Mouse (Mus musculus) embryo, embryonic 10.5 days (tissue): ENCODE measurements around the gene Fbxo3.
"Not testable (repeated sequence)": the region's sequence is repeated elsewhere in the genome, so short reads cannot be mapped to it uniquely, and the experiment has no call there.

ENCODE experiments used
- DNase-seq: peaks from one replicate; pipeline ENCODE4 v3.0.0-alpha.2; 2015; ENCODE audit warnings: low spot score

Gene Fbxo3

DNA sequence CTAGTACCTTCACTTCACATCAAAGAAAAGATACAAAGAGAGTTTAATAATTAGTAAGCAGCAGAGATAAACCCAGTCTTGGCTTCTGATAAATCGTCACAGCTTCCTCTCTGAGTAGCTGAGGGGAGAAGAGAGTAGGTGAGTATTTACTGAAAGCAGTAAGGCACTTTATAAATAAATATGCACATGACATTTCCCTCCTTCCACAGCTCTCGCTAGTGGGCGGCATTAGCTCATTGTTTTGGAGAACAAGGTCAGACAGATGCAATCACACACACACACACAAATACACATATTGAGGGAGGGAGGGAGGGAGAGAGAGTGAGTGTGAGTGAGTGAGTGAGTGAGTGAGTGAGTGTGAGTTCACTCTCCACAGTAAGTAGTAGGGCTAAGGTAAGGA is 8.8 kb downstream of the Fbxo3 start:
- DNase-seq: no peak

DNA sequence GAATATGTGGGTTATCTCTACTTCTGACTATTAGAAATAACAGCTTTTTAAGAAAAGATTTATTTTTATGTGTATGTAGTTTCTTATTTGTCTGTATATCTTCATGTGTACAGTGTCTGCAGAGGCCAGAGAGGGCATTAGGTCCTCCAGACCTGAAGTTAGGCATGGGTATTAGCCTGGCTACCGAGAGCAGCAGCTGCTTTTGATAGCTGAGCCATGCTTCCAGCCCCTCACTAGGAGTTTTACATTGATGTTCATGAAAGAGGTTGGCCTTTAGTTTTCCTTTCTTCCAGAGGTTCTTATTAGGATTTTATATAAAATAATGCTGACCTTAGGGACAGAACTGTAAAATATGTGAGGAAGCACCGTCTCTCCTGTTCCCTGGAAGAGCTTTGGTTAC is 10.7 kb downstream of the Fbxo3 start:
- no peak for DNase-seq

DNA sequence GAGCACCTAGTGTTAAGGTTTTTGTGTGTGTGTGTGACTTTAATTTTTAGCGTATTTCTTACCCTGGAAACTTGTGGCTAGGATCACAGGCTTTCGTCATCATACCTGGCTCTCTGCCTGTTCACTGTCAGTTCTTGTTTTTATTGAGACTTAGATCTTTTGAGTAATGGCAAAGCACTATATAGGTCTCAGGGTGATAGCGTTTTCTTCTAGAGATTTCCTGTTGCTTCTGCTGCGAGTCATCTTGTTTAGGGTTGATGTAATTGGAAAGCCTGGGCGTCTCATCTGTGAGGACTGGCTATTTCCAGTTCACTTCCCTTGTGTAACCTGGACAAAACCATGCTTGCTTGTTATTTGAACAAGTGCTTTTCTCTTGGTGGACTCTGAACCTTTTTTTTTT is 14.1 kb downstream of the Fbxo3 start:
- no peak for DNase-seq

DNA sequence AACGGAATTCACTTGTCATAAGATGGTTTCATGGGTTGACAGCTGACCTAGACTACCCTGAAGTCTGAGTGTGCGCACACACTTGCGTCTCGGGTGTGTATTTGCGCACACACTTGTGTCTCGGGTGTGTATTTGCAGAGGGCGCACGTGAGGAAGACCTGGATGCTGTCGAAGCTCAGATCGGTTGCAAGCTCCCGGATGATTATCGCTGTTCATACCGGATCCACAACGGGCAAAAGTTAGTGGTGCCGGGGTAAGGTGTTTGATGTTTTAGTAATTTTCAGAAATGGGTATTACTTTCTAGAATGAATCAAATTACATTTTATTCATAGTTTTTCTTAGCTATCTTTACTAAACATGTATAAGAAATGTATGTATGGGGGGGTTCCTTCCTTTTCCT is 15.2 kb downstream of the Fbxo3 start:
- no peak for DNase-seq

DNA sequence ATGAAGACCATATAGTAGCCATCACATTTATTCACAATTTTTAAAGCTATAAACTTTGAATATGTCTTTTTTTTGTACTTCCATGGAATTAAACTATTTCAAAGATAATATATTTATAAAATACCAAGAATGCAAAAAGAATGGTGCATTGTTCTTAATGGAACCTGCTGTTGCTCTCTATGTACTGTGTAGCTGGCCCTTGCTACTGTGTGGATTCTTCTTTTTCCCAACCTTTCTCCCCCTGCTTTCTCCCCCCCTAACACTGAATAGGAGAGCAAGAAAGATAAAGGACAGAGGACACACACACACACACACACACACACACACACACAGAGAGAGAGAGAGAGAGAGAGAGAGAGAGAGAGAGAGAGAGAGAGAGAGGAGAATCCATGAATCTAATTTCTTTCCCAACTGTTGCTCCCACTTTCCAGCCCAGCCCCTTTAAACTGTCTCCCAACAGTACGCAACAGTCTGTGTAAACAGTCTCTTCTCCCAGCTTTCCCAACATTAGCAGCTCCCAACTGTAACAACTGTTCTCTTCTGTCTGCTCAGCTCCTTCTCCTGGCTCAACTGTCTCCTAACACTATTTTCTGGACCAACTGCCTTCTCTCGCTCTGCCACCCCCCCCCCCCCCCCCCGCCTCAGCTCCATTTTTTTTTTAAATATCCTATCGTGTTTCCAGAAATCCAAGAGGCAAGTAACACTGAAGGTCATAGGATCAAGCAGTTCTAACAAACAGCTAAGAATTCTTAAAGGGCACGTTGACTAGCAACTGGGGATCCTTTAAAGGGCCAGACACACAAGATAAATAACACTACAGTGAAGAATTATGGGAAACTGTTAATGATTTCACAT is 16.3 kb downstream of the Fbxo3 start:
- peak; percentile 28 for DNase-seq

DNA sequence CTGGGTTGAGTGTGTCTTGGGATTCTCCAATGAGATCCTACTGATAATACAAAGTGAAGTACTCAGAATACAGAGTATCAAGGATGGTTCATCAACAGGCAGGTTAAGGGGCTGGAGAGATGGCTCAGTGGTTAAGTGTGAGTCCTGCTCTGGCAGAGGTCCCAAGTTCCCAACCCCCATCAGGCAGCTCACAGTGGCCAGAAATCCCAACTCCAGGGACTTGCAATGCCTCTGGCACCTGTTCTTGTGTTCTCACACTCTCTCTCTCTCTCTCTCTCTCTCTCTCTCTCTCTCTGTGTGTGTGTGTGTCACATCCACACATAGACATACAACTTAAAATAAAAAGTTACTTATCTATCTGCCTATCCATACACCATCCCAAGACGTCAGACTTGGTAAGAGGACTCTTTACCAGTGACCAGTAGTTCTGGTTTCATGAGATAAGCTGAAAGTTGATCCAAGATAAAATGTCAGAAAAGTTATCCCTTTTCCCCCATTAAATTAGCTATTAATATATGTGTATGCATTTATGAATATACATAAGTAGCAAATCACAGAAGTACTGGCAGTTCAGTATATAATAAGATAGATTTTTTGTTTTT is 17.1 kb downstream of the Fbxo3 start:
- DNase-seq: no peak

DNA sequence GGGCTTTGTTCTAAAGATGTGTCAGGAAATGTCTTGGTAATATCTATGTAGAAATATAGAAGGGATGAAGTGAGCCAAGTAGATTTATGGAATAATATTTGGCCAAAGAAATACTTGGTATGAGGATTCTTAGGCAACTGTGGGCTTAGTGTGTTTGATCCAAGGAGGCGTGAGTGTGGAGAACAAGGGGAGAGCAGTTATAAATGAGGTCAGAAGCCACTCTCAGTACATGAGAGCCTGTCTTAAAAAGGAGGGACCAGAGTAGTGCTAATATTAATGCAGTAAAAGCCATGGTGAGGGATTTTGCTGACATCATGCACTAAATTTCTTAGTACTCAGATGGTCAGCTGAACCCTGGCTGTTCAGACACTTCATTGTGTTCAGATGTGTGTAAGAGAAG is 30.9 kb downstream of the Fbxo3 start:
- no peak for DNase-seq

DNA sequence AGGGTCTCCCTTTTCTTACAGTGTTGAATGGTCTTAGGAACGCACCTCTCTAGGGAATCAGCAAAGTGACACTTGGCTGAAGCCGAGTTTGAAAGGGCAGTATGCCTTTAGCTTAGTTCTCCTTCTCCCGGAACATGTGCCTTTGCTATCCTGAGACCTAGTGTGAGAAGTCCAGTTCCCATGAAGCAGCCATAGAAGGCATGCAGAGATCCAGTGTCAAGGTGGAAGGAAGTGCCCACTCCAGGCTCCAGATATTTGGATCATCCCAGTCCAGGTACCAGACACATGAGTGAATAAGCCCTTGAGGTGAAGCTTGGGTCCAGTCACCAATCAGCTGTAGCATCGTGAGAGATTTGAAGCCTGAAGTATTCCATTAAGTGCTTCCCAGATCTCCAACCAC is 31.4 kb downstream of the Fbxo3 start:
- DNase-seq: no peak

DNA sequence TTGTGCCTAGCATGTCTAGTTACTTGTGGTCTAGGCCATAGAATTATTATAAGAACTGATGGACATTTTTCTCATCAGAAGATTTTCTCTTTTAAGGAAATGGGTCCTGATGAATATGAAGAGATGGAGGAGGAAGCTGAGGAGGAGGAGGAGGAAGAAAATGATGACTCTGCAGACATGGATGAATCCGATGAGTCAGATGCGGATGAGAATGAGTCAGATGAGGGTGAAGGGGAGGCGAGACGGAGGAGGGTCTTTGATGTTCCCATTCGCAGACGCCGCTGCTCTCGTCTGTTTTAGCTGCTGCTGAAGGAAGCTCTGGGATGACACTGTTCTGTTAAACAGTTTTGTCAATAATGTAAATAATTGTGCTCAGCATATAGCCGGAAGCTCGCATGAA is 32.3 kb downstream of the Fbxo3 start:
- no peak for DNase-seq

DNA sequence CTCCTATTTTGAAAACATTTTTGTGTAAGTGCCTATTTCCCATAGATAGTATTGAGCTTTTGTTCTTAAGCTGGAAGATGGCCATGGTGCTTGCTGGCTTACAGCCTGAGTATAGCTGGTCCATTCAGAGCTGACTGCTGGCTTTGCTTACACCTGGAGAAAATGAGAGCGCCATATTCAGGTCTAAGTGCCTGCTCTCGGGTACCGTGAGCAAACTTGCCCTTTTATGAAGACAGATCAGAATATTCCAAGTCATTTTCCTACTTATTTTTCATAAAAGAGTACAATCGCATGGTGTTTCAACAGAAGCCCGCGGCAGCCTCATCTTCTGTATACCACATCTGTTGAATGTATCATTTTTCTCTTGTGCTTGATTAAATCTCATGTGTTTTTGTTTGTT is 33.5 kb downstream of the Fbxo3 start:
- DNase-seq: no peak

DNA sequence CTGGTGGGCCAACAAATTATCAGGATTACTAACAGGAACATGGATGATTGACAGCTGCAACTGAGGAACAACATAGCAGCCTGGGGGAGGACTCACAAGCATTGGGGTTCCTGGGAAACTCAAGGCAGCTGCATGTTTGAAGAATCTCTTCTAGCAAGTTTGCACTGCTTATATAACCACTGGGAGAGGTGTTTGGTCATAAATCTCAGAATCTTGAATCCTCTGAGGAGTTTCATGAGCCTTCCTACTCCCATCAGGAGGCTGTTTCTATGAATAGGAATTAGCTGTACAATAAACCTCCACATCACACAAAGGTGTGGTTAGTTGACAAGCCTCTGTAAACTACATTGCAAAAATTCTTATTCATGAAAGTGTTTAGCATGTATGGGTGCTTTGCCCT is 35.1 kb downstream of the Fbxo3 start:
- no peak for DNase-seq

DNA sequence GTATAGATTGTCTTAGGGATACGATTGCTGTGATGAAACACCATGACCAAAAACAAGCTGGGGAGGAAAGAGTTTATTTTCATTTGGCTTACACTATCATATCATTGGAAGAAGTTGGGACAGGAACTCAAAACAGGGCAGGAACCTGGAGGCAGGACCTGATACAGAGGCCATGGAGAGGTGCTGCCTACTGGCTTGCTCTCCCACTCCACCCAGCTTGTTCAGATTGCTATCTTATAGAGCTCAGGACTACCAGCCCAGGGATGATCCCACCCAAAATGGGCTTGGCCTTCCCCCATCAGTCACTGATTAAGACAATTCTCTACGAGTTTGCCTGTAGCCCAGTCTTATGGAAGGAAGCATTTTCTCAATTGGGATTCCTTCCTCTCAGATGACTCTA is 36.6 kb downstream of the Fbxo3 start:
- no peak for DNase-seq

DNA sequence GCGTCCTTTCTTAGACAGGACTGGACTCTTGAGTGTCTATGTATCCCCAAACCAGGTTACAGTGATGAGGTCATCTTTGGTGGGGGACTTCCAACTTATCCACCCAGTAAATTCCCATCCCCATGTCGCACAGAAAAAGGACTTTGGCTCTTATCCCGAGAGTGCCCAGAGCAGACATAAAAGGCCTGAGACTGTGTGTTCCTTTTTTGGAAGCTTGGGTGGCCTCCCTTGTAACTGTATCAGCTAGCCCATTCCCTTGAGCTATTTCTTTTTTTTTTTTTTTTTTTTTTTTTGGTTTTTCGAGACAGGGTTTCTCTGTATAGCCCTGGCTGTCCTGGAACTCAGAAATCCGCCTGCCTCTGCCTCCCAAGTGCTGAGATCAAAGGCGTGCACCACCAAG is 38.0 kb downstream of the Fbxo3 start, which contains the start of gene Gm10912:
Gm10912 (plus strand) TSS at position 301 of the 400 bp plus-strand sequence.
- DNase-seq: not testable (repeated sequence)

DNA sequence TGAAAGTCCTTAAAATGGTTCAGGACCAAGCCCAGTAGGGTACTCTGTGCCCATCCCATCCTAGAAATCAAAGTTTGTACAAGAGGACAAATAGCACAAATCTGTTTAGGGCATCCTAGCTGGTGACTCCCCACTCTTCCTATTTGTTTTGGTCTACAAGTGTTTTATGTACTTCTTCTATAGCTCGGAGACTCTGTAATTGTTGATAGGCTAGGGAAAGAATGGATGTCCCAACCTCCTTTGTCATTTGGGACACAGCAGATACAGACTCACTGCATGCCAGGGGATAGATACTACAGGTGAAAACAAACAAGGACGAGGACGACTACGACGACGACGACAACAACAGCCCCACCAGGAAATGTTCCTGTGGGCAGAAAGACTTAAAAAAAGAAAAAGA is 40.9 kb downstream of the Fbxo3 start, which contains the start of gene Gm10799:
Gm10799 (minus strand) TSS at position 101 of the 400 bp plus-strand sequence.
- not testable (repeated sequence) for DNase-seq

DNA sequence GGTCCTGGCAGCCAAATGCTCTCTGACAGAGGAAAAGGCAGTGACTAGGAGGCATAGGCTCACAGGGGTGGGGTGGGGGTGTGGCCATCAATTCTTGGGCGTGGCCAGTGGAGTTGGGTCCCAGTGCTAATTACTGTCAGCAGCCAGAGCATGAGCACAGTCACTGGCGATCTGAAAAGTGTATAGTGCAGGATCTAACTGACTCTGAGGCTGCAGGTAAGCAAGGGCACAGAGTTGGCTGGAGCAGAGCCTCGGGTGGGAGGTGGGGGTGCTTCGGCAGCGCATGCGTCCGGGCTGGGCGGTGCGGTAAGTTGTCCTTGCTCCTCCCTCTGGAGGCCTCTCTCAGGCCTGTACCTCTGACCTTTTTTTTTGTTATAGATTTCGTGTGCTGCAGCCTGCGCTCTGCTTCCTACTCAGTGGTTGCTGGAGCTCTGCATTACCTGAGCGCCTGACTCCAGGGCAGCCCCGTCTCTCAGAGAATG is 42.2 kb downstream of the Fbxo3 start, which contains the start of gene Cd59b:
Cd59b (plus strand) TSS at position 146 of the 482 bp plus-strand sequence.
- DNase-seq: peak; percentile 82

DNA sequence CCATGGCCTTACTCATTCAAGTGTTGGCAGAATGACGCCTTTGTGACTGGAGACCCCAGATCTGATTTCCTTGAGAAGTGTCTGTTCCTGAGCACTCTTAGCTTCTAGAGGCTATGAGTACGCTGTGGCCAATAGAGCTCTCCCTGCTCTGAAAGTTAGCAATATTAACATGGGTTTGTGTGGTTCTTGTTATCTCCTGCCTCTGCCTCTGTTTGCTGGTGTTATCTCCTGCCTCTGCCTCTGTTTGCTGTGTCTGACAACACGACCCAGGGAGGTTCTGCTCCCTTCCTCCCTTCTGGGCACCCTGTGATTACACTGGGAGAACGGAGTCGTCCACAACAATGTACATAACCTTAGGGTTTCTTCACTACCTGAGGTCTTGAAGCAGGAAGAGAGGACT is 50.8 kb downstream of the Fbxo3 start:
- not testable (repeated sequence) for DNase-seq

DNA sequence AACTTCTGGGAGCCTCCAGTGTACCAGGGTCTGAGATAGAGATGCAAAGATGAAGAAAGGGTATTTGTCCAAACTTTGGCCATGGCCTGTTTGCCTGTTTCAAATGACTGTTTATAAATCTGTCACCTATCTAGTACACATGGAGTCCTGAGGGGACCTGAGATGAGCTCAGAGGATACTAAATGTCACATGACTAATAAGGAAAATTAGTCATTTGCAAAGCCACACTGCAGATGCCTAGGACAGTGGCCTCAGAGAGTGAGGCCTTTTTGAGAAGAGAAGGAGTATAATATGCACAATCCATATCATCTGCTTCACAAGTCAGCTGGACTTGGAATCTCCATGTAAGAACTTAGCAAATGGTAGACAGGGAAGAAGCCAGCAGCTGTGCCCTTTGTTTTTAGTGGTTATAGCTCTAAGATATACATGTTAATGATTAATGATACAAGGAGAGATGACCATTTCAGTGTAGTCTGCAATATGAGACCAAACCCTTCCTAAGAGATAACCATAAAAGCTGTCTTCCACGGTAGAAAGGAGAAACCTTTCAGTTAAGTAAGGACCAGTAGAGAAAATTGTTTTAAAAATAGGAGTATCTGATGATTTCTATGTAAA is 54.0 kb downstream of the Fbxo3 start:
- not testable (repeated sequence) for DNase-seq

DNA sequence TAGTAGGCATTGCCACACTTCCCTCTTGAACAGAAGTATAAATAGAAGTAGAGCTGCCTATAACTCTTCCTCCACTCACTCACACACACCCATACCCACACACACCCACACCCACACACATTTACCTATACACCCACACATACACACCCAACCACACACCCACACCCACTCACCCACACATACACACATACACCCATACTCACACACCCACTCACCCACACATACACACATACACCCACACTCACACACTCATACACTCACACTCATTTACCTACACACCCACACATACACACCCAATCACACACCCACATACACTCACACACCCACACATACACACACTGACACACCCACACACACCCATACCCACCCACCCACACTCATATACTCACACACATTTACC is 55.0 kb downstream of the Fbxo3 start:
- no peak for DNase-seq

DNA sequence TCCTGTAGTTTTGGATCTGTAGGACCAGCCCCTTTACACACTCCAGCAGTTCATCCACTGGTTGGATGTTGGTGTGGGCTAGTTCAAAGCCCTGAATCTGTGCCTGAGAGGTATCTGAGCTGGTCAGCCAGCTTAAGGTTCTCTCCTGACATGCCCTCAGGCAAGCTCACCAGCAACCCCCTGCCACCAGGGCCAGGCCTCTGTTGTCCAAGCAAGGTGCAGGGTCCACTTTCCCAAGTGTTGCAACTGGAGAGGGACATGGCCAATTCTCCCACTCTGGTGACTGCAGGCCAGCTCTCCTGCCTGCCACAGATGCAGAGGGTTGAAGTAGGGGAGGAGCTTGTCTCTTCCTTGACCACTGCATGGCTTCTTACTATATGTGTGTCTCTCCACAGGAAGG is 56.5 kb downstream of the Fbxo3 start:
- not testable (repeated sequence) for DNase-seq

DNA sequence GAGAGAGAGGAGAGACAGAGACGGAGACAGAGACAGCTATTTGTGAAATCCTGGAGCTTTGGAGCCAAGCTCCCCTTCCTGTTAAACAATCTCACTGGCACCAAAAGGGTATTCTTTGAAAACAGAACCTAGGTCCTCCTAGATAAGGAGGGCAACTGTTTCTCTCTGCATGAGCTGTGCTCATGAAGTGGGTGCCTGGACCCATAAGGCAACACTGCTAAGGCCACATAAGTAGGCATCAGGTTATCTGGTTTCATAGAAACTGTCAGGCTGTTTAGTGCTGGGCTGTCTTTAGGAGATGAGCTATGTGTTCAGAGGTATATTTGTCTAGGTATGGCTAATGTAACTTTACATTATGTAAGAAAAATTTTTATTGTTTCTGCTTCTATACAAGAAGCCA is 60.0 kb downstream of the Fbxo3 start:
- not testable (repeated sequence) for DNase-seq

DNA sequence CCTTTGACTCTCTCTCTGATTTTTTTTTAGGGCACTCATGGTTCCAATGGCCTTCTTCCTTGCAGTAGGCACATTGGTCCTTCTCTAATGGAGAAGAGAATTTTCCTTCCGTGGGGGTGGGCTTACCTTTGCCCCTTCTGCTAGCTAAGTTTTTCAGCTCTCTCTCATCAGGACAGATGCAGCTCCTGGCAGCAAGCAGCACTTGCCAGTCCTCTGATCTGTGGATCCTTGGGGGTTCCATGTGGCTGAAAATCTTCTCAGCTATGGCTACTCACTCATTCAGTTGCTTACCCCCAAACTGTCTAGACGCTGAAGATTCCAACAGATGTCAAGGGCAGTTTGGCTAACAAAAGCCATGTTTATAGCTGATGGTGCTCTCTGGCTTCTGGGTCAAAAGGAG is 65.8 kb downstream of the Fbxo3 start:
- DNase-seq: no peak

DNA sequence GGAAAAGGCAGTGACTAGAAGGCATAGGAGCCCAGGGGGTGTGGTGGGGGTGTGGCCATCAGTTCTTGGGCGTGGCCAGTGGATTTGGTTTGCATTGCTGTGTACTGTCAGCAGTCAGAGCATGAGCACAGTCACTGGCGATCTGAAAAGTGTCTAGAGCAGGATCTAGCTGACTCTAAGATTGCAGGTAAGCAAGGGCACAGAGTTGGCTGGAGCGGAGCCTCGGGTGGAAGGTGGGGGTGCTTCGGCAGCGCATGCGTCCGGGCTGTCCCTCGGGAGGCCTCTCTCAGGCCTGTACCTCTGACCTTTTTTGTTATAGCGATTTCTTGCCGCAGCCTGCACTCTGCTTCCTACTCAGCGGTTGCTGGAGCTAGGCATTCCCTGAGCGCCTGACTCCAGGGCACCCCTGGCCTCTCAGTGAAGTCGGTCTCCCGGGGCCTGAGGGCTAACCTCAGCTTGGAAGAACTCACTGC is 68.3 kb downstream of the Fbxo3 start, which contains the start of gene Cd59a:
Cd59a (plus strand) TSS at position 61 of the 473 bp plus-strand sequence.
- DNase-seq: peak; percentile 93

DNA sequence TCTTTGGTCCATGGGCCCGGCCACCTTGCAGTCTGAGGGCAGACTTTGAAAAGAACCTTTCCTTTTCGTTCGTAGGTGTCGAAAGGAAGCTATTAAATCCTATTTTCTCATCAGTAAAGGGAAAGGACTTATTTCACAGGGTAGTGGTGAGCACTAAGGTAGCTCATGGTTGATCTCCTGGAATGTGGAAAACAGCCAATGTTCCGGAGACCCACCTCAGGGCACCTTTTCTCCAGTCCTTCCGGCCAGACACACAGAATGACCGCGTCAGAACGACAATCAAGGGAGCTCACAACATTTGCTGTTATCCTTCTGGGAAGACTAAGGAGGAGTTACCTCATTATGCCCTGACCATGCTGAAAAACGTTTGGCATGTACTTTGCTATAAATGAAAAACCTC is 68.7 kb downstream of the Fbxo3 start:
- DNase-seq: peak; percentile 23
